Mouse (Mus musculus): ENCODE measurements at regions not wholly inside any gene's neighbourhood (a gene's known extent, or its start where the extent isn't known, plus 50 kb on each side); places are given as distances from the start of the nearest gene placed in this dataset.

- DNase-seq, result no peak
Measured at GRCm38 (mm10) chr1:169872865-169873264, 55.6 kb upstream of the Ccdc190 start.

GRCm38 (mm10) chr1:169868636-169869035, 59.8 kb upstream of the Ccdc190 start:
- DNase-seq, result no peak

- no peak for DNase-seq
Measured at GRCm38 (mm10) chr1:169867453-169867852, 61.0 kb upstream of the Ccdc190 start.

- no peak for DNase-seq
Measured at GRCm38 (mm10) chr1:169866840-169867239, 61.6 kb upstream of the Ccdc190 start.

GRCm38 (mm10) chr1:169859041-169859440, 69.4 kb upstream of the Ccdc190 start:
- no peak for DNase-seq

- DNase-seq, result no peak
Measured at GRCm38 (mm10) chr1:169851663-169852062, 76.8 kb upstream of the Ccdc190 start.

GRCm38 (mm10) chr1:169848254-169849015, 80.0 kb upstream of the Ccdc190 start:
- peak; percentile 26 for DNase-seq

GRCm38 (mm10) chr1:169842490-169842889, 86.0 kb upstream of the Ccdc190 start:
- DNase-seq, result no peak

GRCm38 (mm10) chr1:169840948-169841347, 87.5 kb upstream of the Ccdc190 start:
- DNase-seq, result no peak

GRCm38 (mm10) chr1:169840056-169840728, 88.3 kb upstream of the Ccdc190 start:
- DNase-seq, result no peak

- no peak for DNase-seq
Measured at GRCm38 (mm10) chr1:169833385-169833784, 85.9 kb upstream of the Rgs4 start.

- no peak for DNase-seq
Measured at GRCm38 (mm10) chr1:169831326-169832066, 84.1 kb upstream of the Rgs4 start.

- no peak for DNase-seq
Measured at GRCm38 (mm10) chr1:169830596-169830995, 83.2 kb upstream of the Rgs4 start.

- no peak for DNase-seq
Measured at GRCm38 (mm10) chr1:169822034-169822433, 74.6 kb upstream of the Rgs4 start.

GRCm38 (mm10) chr1:169819404-169819949, 72.0 kb upstream of the Rgs4 start:
- DNase-seq, result no peak

GRCm38 (mm10) chr1:169816939-169817338, 69.5 kb upstream of the Rgs4 start:
- DNase-seq, result no peak

GRCm38 (mm10) chr1:169812512-169813101, 65.2 kb upstream of the Rgs4 start:
- no peak for DNase-seq

GRCm38 (mm10) chr1:169803428-169804138, 56.1 kb upstream of the Rgs4 start:
- no peak for DNase-seq

GRCm38 (mm10) chr1:169802868-169803267, 55.4 kb upstream of the Rgs4 start:
- DNase-seq, result no peak

GRCm38 (mm10) chr1:169802053-169802830, 54.8 kb upstream of the Rgs4 start:
- DNase-seq, result no peak

Data from gastrocnemius, postnatal 25 days (tissue).